Mouse (Mus musculus): Measurements from ENCODE around the gene Aifm2. TPM values are rescaled to one million over a fixed set of nuclear protein-coding genes. Genes with fewer than 3 reads are reported as not detected.

Aifm2 gene
- polyA plus RNA-seq, 1 experiment from 2014 or later: 8.2 TPM

DNA sequence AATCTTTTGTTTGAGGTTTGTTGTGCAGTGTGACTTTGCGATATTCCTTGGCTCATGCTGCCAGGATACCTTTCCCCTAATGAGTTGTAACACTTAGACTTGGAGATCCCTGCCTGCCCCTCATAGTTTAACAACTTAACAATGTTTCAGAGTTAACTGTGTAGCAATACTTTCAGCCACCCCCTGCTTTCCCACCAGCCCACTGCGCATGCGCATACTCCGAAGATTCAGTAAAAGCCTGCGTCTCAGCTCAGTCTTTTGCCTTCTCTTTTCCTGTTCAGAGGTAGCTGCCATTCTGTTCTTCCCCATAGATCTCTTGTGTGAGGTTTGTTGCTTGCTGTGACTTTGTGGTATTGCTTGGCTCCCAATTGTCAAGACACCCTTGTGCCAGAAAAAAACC is 73.4 kb downstream of the Aifm2 start:
- Histone ChIP-seq H3K9me3 (no peaks in the 10 kb centered on the region), H3K4me1 (replicated peaks) (peaks cover 17% of the 10 kb centered on the region), H3K4me3 (no peak overlapping the region), H3K36me3 (no peaks in the 10 kb centered on the region), H3K27ac (no peak overlapping the region), H3K27me3 (ENCODE audit: insufficient read depth, poor library complexity, severe bottlenecking) (0 out of 2 replicates have a peak, but pooled peaks cover 3% of the 10 kb centered on the region)
- WGBS: 96% methylated on average over 5 of the region's 5 CpGs
- DNase-seq (ENCODE audit: low spot score): no peak

Other genes with a start within 250 kb of the Aifm2 start
- 9.8 and 13.5 TPM in 2 replicates for gene Lrrc20, start 239.5 kb upstream of the Aifm2 start, polyA plus RNA-seq (2016; fragmentation: Nextera tagmentation; extraction: Ambion mirVana)
- gene Npffr1, start 119.8 kb upstream of the Aifm2 start, polyA plus RNA-seq (2016; fragmentation: Nextera tagmentation; extraction: Ambion mirVana): 0.09 and 0.19 TPM in 2 replicates
- 293 and 337 TPM in 2 replicates for gene Ppa1, start 66.7 kb upstream of the Aifm2 start, polyA plus RNA-seq (2016; fragmentation: Nextera tagmentation; extraction: Ambion mirVana)
- 217 and 229 TPM in 2 replicates for gene Sar1a, start 35.0 kb upstream of the Aifm2 start, polyA plus RNA-seq (2016; fragmentation: Nextera tagmentation; extraction: Ambion mirVana)
- gene Tysnd1, start 19.7 kb upstream of the Aifm2 start, polyA plus RNA-seq (2016; fragmentation: Nextera tagmentation; extraction: Ambion mirVana): 28.3 and 35.7 TPM in 2 replicates
- 297 and 325 TPM in 2 replicates for gene H2afy2, start 68.9 kb downstream of the Aifm2 start, polyA plus RNA-seq (2016; fragmentation: Nextera tagmentation; extraction: Ambion mirVana)

All from hindbrain, embryonic 10.5 days (tissue).